Mouse (Mus musculus): ENCODE measurements around the gene Tmem132a. TPM values are rescaled to one million over a fixed set of nuclear protein-coding genes. Genes with fewer than 3 reads are reported as not detected.
A peak's percentile ranks its signal among the peaks of the same experiment; 100 is the strongest.

Tmem132a gene
- polyA plus RNA-seq, 1 experiment from 2014 or later: 87.0 TPM

GRCm38 (mm10) chr19:10832030-10832429 lies 37.7 kb downstream of the Tmem132a start:
- Histone ChIP-seq H3K27me3 (ENCODE audit: control insufficient read depth, insufficient read depth, low read length) (no peaks in the 10 kb centered on the region), H3K27ac (replicated peaks; ENCODE audit: low read depth, low read length) (no peak overlapping the region), H3K36me3 (ENCODE audit: control insufficient read depth, insufficient read depth, low read length) (no peaks in the 10 kb centered on the region), H3K4me2 (ENCODE audit: low read depth, severe bottlenecking) (no peak overlapping the region), H3K9ac (ENCODE audit: low read length) (no peak overlapping the region), H3K9me3 (ENCODE audit: control insufficient read depth, low read length) (no peaks in the 10 kb centered on the region), H3K4me3 (ENCODE audit: low read depth, low read length) (no peak overlapping the region), H3K4me1 (ENCODE audit: control insufficient read depth, insufficient read depth, low read length) (no peaks in the 10 kb centered on the region)
- ATAC-seq (ENCODE audit: insufficient number of reproducible peaks, low FRiP score, low TSS enrichment, low read depth): no peak
- WGBS: 83% methylated on average over 3 of the region's 3 CpGs
- no peak for DNase-seq (ENCODE audit: low spot score)

DNA sequence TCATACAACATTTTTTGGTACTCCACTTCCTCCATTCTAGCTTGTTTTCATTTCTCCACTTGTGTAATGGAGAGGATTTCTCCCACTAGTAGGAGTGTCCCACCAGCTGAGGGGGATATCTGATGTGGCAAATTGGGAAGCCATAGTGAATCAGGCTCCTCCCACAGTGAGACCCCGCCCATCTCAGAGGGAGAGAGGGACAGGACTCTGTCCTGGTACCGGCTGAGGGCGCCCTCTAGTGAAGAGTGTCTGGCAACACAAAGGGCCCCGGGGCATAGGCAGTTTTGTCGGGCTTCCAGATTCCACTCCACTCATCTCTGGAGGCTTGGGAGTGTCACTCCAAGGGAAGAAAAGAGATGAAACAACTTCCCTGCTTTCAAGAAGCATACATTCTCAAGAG lies 38.3 kb downstream of the Tmem132a start:
- Histone ChIP-seq H3K4me2 (ENCODE audit: low read depth, severe bottlenecking) (no peak overlapping the region), H3K9me3 (ENCODE audit: control insufficient read depth, low read length) (no peaks in the 10 kb centered on the region), H3K36me3 (ENCODE audit: control insufficient read depth, insufficient read depth, low read length) (no peaks in the 10 kb centered on the region), H3K27ac (replicated peaks; ENCODE audit: low read depth, low read length) (no peak overlapping the region), H3K4me1 (ENCODE audit: control insufficient read depth, insufficient read depth, low read length) (no peaks in the 10 kb centered on the region), H3K9ac (ENCODE audit: low read length) (no peak overlapping the region), H3K27me3 (ENCODE audit: control insufficient read depth, insufficient read depth, low read length) (no peaks in the 10 kb centered on the region), H3K4me3 (ENCODE audit: low read depth, low read length) (no peak overlapping the region)
- 4% methylated on average over 5 of the region's 5 CpGs for WGBS
- ATAC-seq (ENCODE audit: insufficient number of reproducible peaks, low FRiP score, low TSS enrichment, low read depth) (no peak), DNase-seq (ENCODE audit: low spot score) (peak; percentile 69)

- Histone ChIP-seq H3K9me3 (ENCODE audit: control insufficient read depth, low read length) (no peaks in the 10 kb centered on the region), H3K27ac (replicated peaks; ENCODE audit: low read depth, low read length) (no peak within 1 kb of the TSS), H3K9ac (ENCODE audit: low read length) (no peak within 1 kb of the TSS), H3K27me3 (ENCODE audit: control insufficient read depth, insufficient read depth, low read length) (no peaks in the 10 kb centered on the region), H3K36me3 (ENCODE audit: control insufficient read depth, insufficient read depth, low read length) (no peaks in the 10 kb centered on the region), H3K4me3 (ENCODE audit: low read depth, low read length) (no peak within 1 kb of the TSS), H3K4me2 (ENCODE audit: low read depth, severe bottlenecking) (no peak within 1 kb of the TSS), H3K4me1 (ENCODE audit: control insufficient read depth, insufficient read depth, low read length) (no peaks in the 10 kb centered on the region)
- WGBS: 88% methylated on average over 16 of the region's 16 CpGs
- DNase-seq (ENCODE audit: low spot score): no peak
- ATAC-seq (ENCODE audit: insufficient number of reproducible peaks, low FRiP score, low TSS enrichment, low read depth): no peak
Observed at GRCm38 (mm10) chr19:10829436-10830175, 40.1 kb downstream of the Tmem132a start, which contains the start of gene Cd6. Gene Cd6, minus strand, starts transcription at chr19:10830058.

GRCm38 (mm10) chr19:10828321-10828720 lies 41.4 kb downstream of the Tmem132a start:
- Histone ChIP-seq H3K4me1 (ENCODE audit: control insufficient read depth, insufficient read depth, low read length) (no peaks in the 10 kb centered on the region), H3K9ac (ENCODE audit: low read length) (no peak overlapping the region), H3K9me3 (ENCODE audit: control insufficient read depth, low read length) (no peaks in the 10 kb centered on the region), H3K27me3 (ENCODE audit: control insufficient read depth, insufficient read depth, low read length) (no peaks in the 10 kb centered on the region), H3K36me3 (ENCODE audit: control insufficient read depth, insufficient read depth, low read length) (no peaks in the 10 kb centered on the region), H3K27ac (replicated peaks; ENCODE audit: low read depth, low read length) (no peak overlapping the region), H3K4me2 (ENCODE audit: low read depth, severe bottlenecking) (no peak overlapping the region), H3K4me3 (ENCODE audit: low read depth, low read length) (no peak overlapping the region)
- ATAC-seq (ENCODE audit: insufficient number of reproducible peaks, low FRiP score, low TSS enrichment, low read depth): no peak
- DNase-seq (ENCODE audit: low spot score): no peak
- 89% methylated on average over 5 of the region's 5 CpGs for WGBS

GRCm38 (mm10) chr19:10824061-10824460 lies 45.7 kb downstream of the Tmem132a start:
- ATAC-seq (ENCODE audit: insufficient number of reproducible peaks, low FRiP score, low TSS enrichment, low read depth) (no peak), DNase-seq (ENCODE audit: low spot score) (no peak)
- WGBS: 83% methylated on average over 7 of the region's 7 CpGs
- H3K9me3 ChIP-seq (ENCODE audit: control insufficient read depth, low read length): no peaks in the 10 kb centered on the region
- H3K4me3 ChIP-seq (ENCODE audit: low read depth, low read length): no peak overlapping the region
- H3K36me3 ChIP-seq (ENCODE audit: control insufficient read depth, insufficient read depth, low read length): no peaks in the 10 kb centered on the region
- no peaks in the 10 kb centered on the region for H3K4me1 ChIP-seq (ENCODE audit: control insufficient read depth, insufficient read depth, low read length)
- H3K4me2 ChIP-seq (ENCODE audit: low read depth, severe bottlenecking): no peak overlapping the region
- H3K9ac ChIP-seq (ENCODE audit: low read length): no peak overlapping the region
- H3K27ac ChIP-seq (replicated peaks; ENCODE audit: low read depth, low read length): no peak overlapping the region
- no peaks in the 10 kb centered on the region for H3K27me3 ChIP-seq (ENCODE audit: control insufficient read depth, insufficient read depth, low read length)

DNA sequence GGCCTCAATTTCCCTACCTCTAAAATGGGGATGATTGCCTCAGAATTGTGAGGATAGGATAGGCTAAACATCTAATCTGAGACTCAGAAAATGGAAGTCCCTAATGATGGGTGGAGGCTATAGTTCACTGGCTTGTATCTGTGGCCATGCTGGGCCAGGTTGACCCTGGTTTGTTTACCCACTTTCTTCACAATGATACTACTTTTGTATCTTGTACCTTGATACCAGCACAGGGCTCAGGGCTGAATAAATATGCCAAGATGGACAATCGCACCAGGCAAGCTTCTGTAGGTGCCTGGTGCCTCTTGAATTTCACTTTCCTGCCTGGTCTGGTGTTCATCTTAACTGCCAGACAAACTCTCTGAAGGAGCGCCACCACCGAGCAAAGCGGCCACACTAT lies 47.2 kb downstream of the Tmem132a start:
- H3K4me1 ChIP-seq (ENCODE audit: control insufficient read depth, insufficient read depth, low read length): no peaks in the 10 kb centered on the region
- no peak overlapping the region for H3K27ac ChIP-seq (replicated peaks; ENCODE audit: low read depth, low read length)
- no peaks in the 10 kb centered on the region for H3K9me3 ChIP-seq (ENCODE audit: control insufficient read depth, low read length)
- no peaks in the 10 kb centered on the region for H3K27me3 ChIP-seq (ENCODE audit: control insufficient read depth, insufficient read depth, low read length)
- ATAC-seq (ENCODE audit: insufficient number of reproducible peaks, low FRiP score, low TSS enrichment, low read depth): no peak
- 94% methylated on average over 4 of the region's 4 CpGs for WGBS
- H3K4me3 ChIP-seq (ENCODE audit: low read depth, low read length): no peak overlapping the region
- H3K9ac ChIP-seq (ENCODE audit: low read length): no peak overlapping the region
- no peak overlapping the region for H3K4me2 ChIP-seq (ENCODE audit: low read depth, severe bottlenecking)
- DNase-seq (ENCODE audit: low spot score): no peak
- no peaks in the 10 kb centered on the region for H3K36me3 ChIP-seq (ENCODE audit: control insufficient read depth, insufficient read depth, low read length)

- no peak for ATAC-seq (ENCODE audit: insufficient number of reproducible peaks, low FRiP score, low TSS enrichment, low read depth)
- Histone ChIP-seq H3K4me2 (ENCODE audit: low read depth, severe bottlenecking) (no peak overlapping the region), H3K36me3 (ENCODE audit: control insufficient read depth, insufficient read depth, low read length) (no peaks in the 10 kb centered on the region), H3K9me3 (ENCODE audit: control insufficient read depth, low read length) (no peaks in the 10 kb centered on the region), H3K27me3 (ENCODE audit: control insufficient read depth, insufficient read depth, low read length) (no peaks in the 10 kb centered on the region), H3K4me3 (ENCODE audit: low read depth, low read length) (no peak overlapping the region), H3K27ac (replicated peaks; ENCODE audit: low read depth, low read length) (no peak overlapping the region), H3K4me1 (ENCODE audit: control insufficient read depth, insufficient read depth, low read length) (no peaks in the 10 kb centered on the region), H3K9ac (ENCODE audit: low read length) (no peak overlapping the region)
- DNase-seq (ENCODE audit: low spot score): no peak
- WGBS: 69% methylated on average over 7 of the region's 7 CpGs
Observed at GRCm38 (mm10) chr19:10821319-10821718, 48.4 kb downstream of the Tmem132a start.

- DNase-seq (ENCODE audit: low spot score): no peak
- no peak overlapping the region for H3K27ac ChIP-seq (replicated peaks; ENCODE audit: low read depth, low read length)
- H3K9me3 ChIP-seq (ENCODE audit: control insufficient read depth, low read length): no peaks in the 10 kb centered on the region
- no peak overlapping the region for H3K4me2 ChIP-seq (ENCODE audit: low read depth, severe bottlenecking)
- no peaks in the 10 kb centered on the region for H3K36me3 ChIP-seq (ENCODE audit: control insufficient read depth, insufficient read depth, low read length)
- no peak for ATAC-seq (ENCODE audit: insufficient number of reproducible peaks, low FRiP score, low TSS enrichment, low read depth)
- WGBS: 38% methylated on average over 17 of the region's 17 CpGs
- no peaks in the 10 kb centered on the region for H3K27me3 ChIP-seq (ENCODE audit: control insufficient read depth, insufficient read depth, low read length)
- H3K4me3 ChIP-seq (ENCODE audit: low read depth, low read length): no peak overlapping the region
- H3K9ac ChIP-seq (ENCODE audit: low read length): no peak overlapping the region
- no peaks in the 10 kb centered on the region for H3K4me1 ChIP-seq (ENCODE audit: control insufficient read depth, insufficient read depth, low read length)
Observed at GRCm38 (mm10) chr19:10818217-10818946, 51.4 kb downstream of the Tmem132a start.
